Mouse (Mus musculus): ENCODE data around the gene 4931409K22Rik. TPM values are rescaled to one million over a fixed set of nuclear protein-coding genes. Genes with fewer than 3 reads are reported as not detected.
A peak's percentile ranks its signal among the peaks of the same experiment; 100 is the strongest.

The 4931409K22Rik gene
- polyA plus RNA-seq, 1 experiment from 2014 or later, result 0.18 TPM

GRCm38 (mm10) chr5:24599137-24599536 is 42.5 kb upstream of the 4931409K22Rik start:
- no peak for ATAC-seq (ENCODE audit: low FRiP score, low read depth)
- Histone ChIP-seq H3K27me3 (no peaks in the 10 kb centered on the region), H3K27ac (replicated peaks) (peak overlapping the region; percentile 65), H3K36me3 (peaks cover 17% of the 10 kb centered on the region), H3K4me2 (peak overlapping the region; percentile 86), H3K4me3 (peak overlapping the region; percentile 48), H3K9ac (0 out of 2 replicates have a peak overlapping the region, but pooled peaks have one; percentile 71), H3K4me1 (replicated peaks) (peaks cover 85% of the 10 kb centered on the region), H3K9me3 (no peaks in the 10 kb centered on the region)
- WGBS, result 11% methylated on average over 8 of the region's 8 CpGs

GRCm38 (mm10) chr5:24598570-24599006 is 42.0 kb upstream of the 4931409K22Rik start:
- Histone ChIP-seq H3K4me3 (peak overlapping the region; percentile 48), H3K4me1 (replicated peaks) (peaks cover 79% of the 10 kb centered on the region), H3K27ac (replicated peaks) (peak overlapping the region; percentile 65), H3K9me3 (no peaks in the 10 kb centered on the region), H3K36me3 (peaks cover 22% of the 10 kb centered on the region), H3K27me3 (no peaks in the 10 kb centered on the region), H3K9ac (peak overlapping the region; percentile 71), H3K4me2 (peak overlapping the region; percentile 86)
- WGBS, result under 1% methylated on average over 38 of the region's 41 CpGs
- peak; percentile 7 for ATAC-seq (ENCODE audit: low FRiP score, low read depth)

GRCm38 (mm10) chr5:24597901-24598569 is 41.4 kb upstream of the 4931409K22Rik start:
- Histone ChIP-seq H3K9me3 (no peaks in the 10 kb centered on the region), H3K4me2 (peak overlapping the region; percentile 86), H3K27me3 (no peaks in the 10 kb centered on the region), H3K4me3 (peak overlapping the region; percentile 48), H3K27ac (replicated peaks) (peak overlapping the region; percentile 65), H3K36me3 (peaks cover 28% of the 10 kb centered on the region), H3K4me1 (replicated peaks) (peaks cover 74% of the 10 kb centered on the region), H3K9ac (peak overlapping the region; percentile 71)
- no peak for ATAC-seq (ENCODE audit: low FRiP score, low read depth)
- 18% methylated on average over 15 of the region's 15 CpGs for WGBS

- 40% methylated on average over 2 of the region's 2 CpGs for WGBS
- no peaks in the 10 kb centered on the region for H3K27me3 ChIP-seq
- peak overlapping the region; percentile 35 for H3K9ac ChIP-seq
- H3K4me1 ChIP-seq (replicated peaks), result peaks cover 66% of the 10 kb centered on the region
- H3K9me3 ChIP-seq, result no peaks in the 10 kb centered on the region
- H3K4me2 ChIP-seq, result peak overlapping the region; percentile 49
- peak overlapping the region; percentile 83 for H3K27ac ChIP-seq (replicated peaks)
- H3K36me3 ChIP-seq, result peaks cover 35% of the 10 kb centered on the region
- peak; percentile 21; the same call in 1 of the 2 replicates for ATAC-seq (ENCODE audit: low FRiP score, low read depth)
- H3K4me3 ChIP-seq, result peak overlapping the region; percentile 25
Measured at GRCm38 (mm10) chr5:24597221-24597728, 40.7 kb upstream of the 4931409K22Rik start.

- Histone ChIP-seq H3K9me3 (no peaks in the 10 kb centered on the region), H3K4me3 (peak overlapping the region; percentile 25), H3K9ac (peak overlapping the region; percentile 35), H3K27ac (replicated peaks) (peak overlapping the region; percentile 83), H3K4me2 (peak overlapping the region; percentile 49), H3K27me3 (no peaks in the 10 kb centered on the region), H3K4me1 (replicated peaks) (peaks cover 63% of the 10 kb centered on the region), H3K36me3 (peaks cover 37% of the 10 kb centered on the region)
- ATAC-seq (ENCODE audit: low FRiP score, low read depth), result peak; percentile 16
- 13% methylated on average over 11 of the region's 11 CpGs for WGBS
Measured at GRCm38 (mm10) chr5:24596519-24597171, 40.0 kb upstream of the 4931409K22Rik start.

- Histone ChIP-seq H3K36me3 (peaks cover 40% of the 10 kb centered on the region), H3K27ac (replicated peaks) (peak overlapping the region; percentile 83), H3K9me3 (no peaks in the 10 kb centered on the region), H3K9ac (0 out of 2 replicates have a peak overlapping the region, but pooled peaks have one; percentile 35), H3K4me1 (replicated peaks) (peaks cover 63% of the 10 kb centered on the region), H3K27me3 (no peaks in the 10 kb centered on the region), H3K4me3 (no peak overlapping the region), H3K4me2 (peak overlapping the region; percentile 49)
- 47% methylated on average over 14 of the region's 14 CpGs for WGBS
- ATAC-seq (ENCODE audit: low FRiP score, low read depth), result no peak
Measured at GRCm38 (mm10) chr5:24595786-24596380, 39.3 kb upstream of the 4931409K22Rik start.

- no peak for ATAC-seq (ENCODE audit: low FRiP score, low read depth)
- Histone ChIP-seq H3K4me2 (0 out of 2 replicates have a peak overlapping the region, but pooled peaks have one; percentile 49), H3K4me3 (no peak overlapping the region), H3K36me3 (peaks cover 40% of the 10 kb centered on the region), H3K9ac (no peak overlapping the region), H3K27me3 (no peaks in the 10 kb centered on the region), H3K4me1 (replicated peaks) (peaks cover 56% of the 10 kb centered on the region), H3K27ac (replicated peaks) (peak overlapping the region; percentile 83; the same call in 1 of the 2 replicates), H3K9me3 (no peaks in the 10 kb centered on the region)
- 89% methylated on average over 5 of the region's 5 CpGs for WGBS
Measured at GRCm38 (mm10) chr5:24595261-24595660, 38.7 kb upstream of the 4931409K22Rik start.

- peaks cover 40% of the 10 kb centered on the region for H3K36me3 ChIP-seq
- no peak overlapping the region for H3K4me3 ChIP-seq
- no peaks in the 10 kb centered on the region for H3K27me3 ChIP-seq
- no peak for ATAC-seq (ENCODE audit: low FRiP score, low read depth)
- no peak overlapping the region for H3K9ac ChIP-seq
- WGBS, result 94% methylated on average over 5 of the region's 5 CpGs
- H3K27ac ChIP-seq (replicated peaks), result no peak overlapping the region
- no peaks in the 10 kb centered on the region for H3K9me3 ChIP-seq
- no peak overlapping the region for H3K4me2 ChIP-seq
- peaks cover 51% of the 10 kb centered on the region for H3K4me1 ChIP-seq (replicated peaks)
Measured at GRCm38 (mm10) chr5:24594346-24594745, 37.7 kb upstream of the 4931409K22Rik start.

- 71% methylated on average over 10 of the region's 10 CpGs for WGBS
- ATAC-seq (ENCODE audit: low FRiP score, low read depth), result no peak
Measured at GRCm38 (mm10) chr5:24593928-24594327, 37.3 kb upstream of the 4931409K22Rik start.

GRCm38 (mm10) chr5:24593230-24593629 is 36.6 kb upstream of the 4931409K22Rik start:
- Histone ChIP-seq H3K27me3 (no peaks in the 10 kb centered on the region), H3K4me1 (replicated peaks) (peaks cover 47% of the 10 kb centered on the region), H3K4me2 (no peak overlapping the region), H3K9ac (no peak overlapping the region), H3K27ac (replicated peaks) (no peak overlapping the region), H3K36me3 (peaks cover 40% of the 10 kb centered on the region), H3K4me3 (no peak overlapping the region), H3K9me3 (no peaks in the 10 kb centered on the region)
- ATAC-seq (ENCODE audit: low FRiP score, low read depth), result no peak
- WGBS, result 82% methylated on average over 10 of the region's 10 CpGs

More at GRCm38 (mm10) chr5:24593928-24594327, 37.3 kb upstream of the 4931409K22Rik start:
- Histone ChIP-seq H3K9me3 (no peaks in the 10 kb centered on the region), H3K4me1 (replicated peaks) (peaks cover 47% of the 10 kb centered on the region), H3K4me2 (no peak overlapping the region), H3K4me3 (no peak overlapping the region), H3K9ac (no peak overlapping the region), H3K36me3 (peaks cover 40% of the 10 kb centered on the region), H3K27ac (replicated peaks) (no peak overlapping the region), H3K27me3 (no peaks in the 10 kb centered on the region)

- Histone ChIP-seq H3K4me3 (no peak overlapping the region), H3K4me1 (replicated peaks) (peaks cover 48% of the 10 kb centered on the region), H3K36me3 (peaks cover 40% of the 10 kb centered on the region), H3K9me3 (no peaks in the 10 kb centered on the region), H3K9ac (no peak overlapping the region), H3K27me3 (no peaks in the 10 kb centered on the region), H3K27ac (replicated peaks) (no peak overlapping the region), H3K4me2 (no peak overlapping the region)
- 71% methylated on average over 21 of the region's 21 CpGs for WGBS
- no peak for ATAC-seq (ENCODE audit: low FRiP score, low read depth)
Measured at GRCm38 (mm10) chr5:24592471-24593160, 36.0 kb upstream of the 4931409K22Rik start.
